Mouse (Mus musculus) erythroblast, embryonic 14.5 days (primary cell): Measurements from ENCODE around the gene Sh3pxd2a.

ENCODE experiments used
- GATA1 ChIP-seq: IDR thresholded peaks from 2 replicates; pipeline ENCODE4 v1.6.1; 2012; ENCODE audit warnings: low read length, inconsistent platforms, mixed read lengths
- TAL1 ChIP-seq: IDR thresholded peaks from 3 replicates; pipeline ENCODE4 v1.6.1; 2012; ENCODE audit warnings: low read length, inconsistent platforms, mixed read lengths

- TF ChIP-seq GATA1 (no peak), TAL1 (no peak)
These were observed 125.6 kb downstream of the Sh3pxd2a start for GRCm38 (mm10) chr19:47338396-47339164.
